Mouse (Mus musculus): ENCODE measurements around the gene Ppp3r2.
A peak's percentile ranks its signal among the peaks of the same experiment; 100 is the strongest.

Ppp3r2 gene

GRCm38 (mm10) chr4:49631319-49632138 is 50.3 kb downstream of the Ppp3r2 start, which contains the start of gene Rnf20:
Gene Rnf20 (plus strand): TSS chr4:49632006.
- peak; percentile 97 for DNase-seq (ENCODE audit: low read depth, low spot score)
- Histone ChIP-seq H3K27me3 (ENCODE audit: control insufficient read depth, insufficient read depth, low read length, poor library complexity, severe bottlenecking) (no peaks in the 10 kb centered on the region; the same call in 1 of the 2 replicates), H3K36me3 (ENCODE audit: control insufficient read depth, insufficient read depth, low read length, poor library complexity, severe bottlenecking) (no peaks in the 10 kb centered on the region; the same call in 1 of the 2 replicates)

GRCm38 (mm10) chr4:49628941-49629340 is 52.9 kb downstream of the Ppp3r2 start:
- H3K36me3 ChIP-seq (ENCODE audit: control insufficient read depth, insufficient read depth, low read length, poor library complexity, severe bottlenecking), result no peaks in the 10 kb centered on the region
- H3K27me3 ChIP-seq (ENCODE audit: control insufficient read depth, insufficient read depth, low read length, poor library complexity, severe bottlenecking), result no peaks in the 10 kb centered on the region; the same call in 1 of the 2 replicates
- DNase-seq (ENCODE audit: low read depth, low spot score), result no peak

Measured in splenic B cell, adult 2 months (primary cell).